Mouse (Mus musculus) C2C12 (cell line): Measurements from ENCODE around the gene Efnb2. TPM values are rescaled to one million over a fixed set of nuclear protein-coding genes. Genes with fewer than 3 reads are reported as not detected.

Experiments used
- H3K27me3 ChIP-seq: one replicate; pipeline ENCODE4 v1.6.1; 2011; ENCODE audit not compliant: control insufficient read depth, insufficient read depth, insufficient read length
- H3K36me3 ChIP-seq: one replicate; pipeline ENCODE4 v1.6.1; 2011; ENCODE audit not compliant: control insufficient read depth, insufficient read depth
- H3K4me3 ChIP-seq: one replicate; pipeline ENCODE4 v1.5.1; 2011; ENCODE audit warnings: mild to moderate bottlenecking, control low read depth; ENCODE audit not compliant: poor library complexity, insufficient read depth, severe bottlenecking
- H3K79me2 ChIP-seq: one replicate; pipeline ENCODE4 v1.6.1; 2011; ENCODE audit not compliant: control insufficient read depth, insufficient read depth
- H3K79me3 ChIP-seq: one replicate; pipeline ENCODE4 v1.6.1; 2011; ENCODE audit warnings: low read depth, control low read depth
- H3ac ChIP-seq: one replicate; pipeline ENCODE3; 2011; ENCODE audit warnings: low read depth; ENCODE audit not compliant: control insufficient read depth, insufficient read length
- CEBPB ChIP-seq: IDR thresholded peaks from one replicate; pipeline ENCODE4 v1.6.1; 2011; ENCODE audit warnings: low read depth, mild to moderate bottlenecking, control low read depth, moderate library complexity
- CTCF ChIP-seq: IDR thresholded peaks from one replicate; pipeline ENCODE4 v1.5.1; 2011; ENCODE audit not compliant: control insufficient read depth, insufficient read depth, insufficient read length
- FOSL1 ChIP-seq: IDR thresholded peaks from one replicate; pipeline ENCODE4 v1.8.0; 2011; ENCODE audit warnings: mild to moderate bottlenecking, low read length; ENCODE audit not compliant: poor library complexity, insufficient read depth, severe bottlenecking
- MAX ChIP-seq: IDR thresholded peaks from one replicate; pipeline ENCODE4 v1.6.1; 2011; ENCODE audit warnings: mild to moderate bottlenecking, control low read depth
- MYOD1 ChIP-seq: IDR thresholded peaks from one replicate; pipeline ENCODE4 v1.6.1; 2011; ENCODE audit warnings: low read depth; ENCODE audit not compliant: control insufficient read depth, insufficient read length
- MYOG ChIP-seq: IDR thresholded peaks from one replicate; pipeline ENCODE4 v1.6.1; 2011; ENCODE audit not compliant: control insufficient read depth, insufficient read length; ENCODE audit errors: extremely low read depth
- USF1 ChIP-seq: IDR thresholded peaks from one replicate; pipeline ENCODE4 v1.6.1; 2011; ENCODE audit warnings: low read depth, mild to moderate bottlenecking, control low read depth, moderate library complexity
- polyA plus RNA-seq: library from polyadenylated mRNA; unstranded; fragments of >200 nt; fragmentation: generic; extraction: Trizol; gene quantifications from one replicate; pipeline ENCODE4 v1.2.1, GENCODE M21; 2012; ENCODE audit warnings: missing spikeins

Efnb2 gene
- polyA plus RNA-seq, 1 experiment: 15.1 TPM

DNA sequence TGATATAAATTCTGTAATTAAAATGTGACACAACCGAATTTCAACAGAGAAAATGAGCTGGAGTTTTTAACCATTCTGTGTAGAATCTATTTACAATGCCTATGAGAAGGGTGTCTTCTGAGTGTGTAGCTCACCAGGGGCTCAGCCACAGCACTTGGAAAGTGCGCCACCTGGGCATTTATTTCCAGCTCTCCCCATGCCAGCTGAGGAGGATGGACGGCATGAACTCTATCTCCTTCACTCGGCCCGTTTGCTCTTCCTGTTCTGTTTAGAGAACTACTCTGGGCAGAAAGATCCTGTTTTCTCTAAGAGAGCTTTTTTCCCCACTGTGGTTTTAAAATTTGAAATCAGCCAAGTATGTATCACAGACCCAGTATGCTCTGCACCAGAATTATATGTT, 7.7 kb downstream of the Efnb2 start:
- no peak for TF ChIP-seq CEBPB
- TF ChIP-seq MYOD1: no peak
- TF ChIP-seq CTCF: no peak
- no peak for TF ChIP-seq USF1
- TF ChIP-seq MYOG: no peak
- no peak for TF ChIP-seq MAX
- no peak for TF ChIP-seq FOSL1
- peaks cover 59% of the 10 kb centered on the region for H3K36me3 ChIP-seq
- no peak overlapping the region for H3K4me3 ChIP-seq
- H3K79me2 ChIP-seq: peaks cover 100% of the 10 kb centered on the region
- peaks cover 96% of the 10 kb centered on the region for H3K79me3 ChIP-seq
- no peaks in the 10 kb centered on the region for H3K27me3 ChIP-seq
- H3ac ChIP-seq: no peak overlapping the region

- H3K27me3 ChIP-seq: no peaks in the 10 kb centered on the region
These were observed 8.7 kb downstream of the Efnb2 start for GRCm38 (mm10) chr8:8652388-8652787.

DNA sequence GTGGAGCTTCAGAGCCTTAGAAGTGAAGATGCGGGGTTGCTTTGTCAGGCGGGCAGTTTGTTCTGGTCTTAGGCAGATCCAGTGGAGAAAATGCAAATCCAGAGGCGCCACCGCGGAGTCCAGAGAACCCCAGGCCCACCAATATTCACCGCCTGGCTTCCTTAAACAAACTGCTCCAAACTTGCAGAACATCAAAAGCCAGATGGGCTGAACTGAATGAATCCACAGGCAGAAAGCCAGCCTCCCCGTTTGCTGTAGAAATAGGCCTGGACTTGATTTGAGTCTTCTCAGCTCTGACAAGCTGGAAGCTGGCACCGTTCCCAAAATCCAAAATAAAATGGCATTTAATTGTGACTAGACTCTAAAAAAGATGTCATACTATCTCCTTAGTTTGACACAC, 11.1 kb downstream of the Efnb2 start:
- Histone ChIP-seq H3K27me3 (no peaks in the 10 kb centered on the region), H3K79me3 (peaks cover 97% of the 10 kb centered on the region), H3K4me3 (no peak overlapping the region), H3ac (no peak overlapping the region), H3K79me2 (peaks cover 100% of the 10 kb centered on the region), H3K36me3 (peaks cover 51% of the 10 kb centered on the region)
- TF ChIP-seq MYOD1 (no peak), MYOG (no peak), CEBPB (no peak), USF1 (no peak), MAX (no peak), CTCF (no peak), FOSL1 (no peak)

More at GRCm38 (mm10) chr8:8652388-8652787, 8.7 kb downstream of the Efnb2 start:
- peaks cover 100% of the 10 kb centered on the region for H3K79me2 ChIP-seq
- peaks cover 64% of the 10 kb centered on the region for H3K36me3 ChIP-seq
- TF ChIP-seq FOSL1 (no peak), MYOG (no peak), CTCF (no peak), USF1 (no peak), MAX (no peak), MYOD1 (no peak), CEBPB (no peak)
- H3K79me3 ChIP-seq: peaks cover 96% of the 10 kb centered on the region
- no peak overlapping the region for H3K4me3 ChIP-seq
- no peak overlapping the region for H3ac ChIP-seq

DNA sequence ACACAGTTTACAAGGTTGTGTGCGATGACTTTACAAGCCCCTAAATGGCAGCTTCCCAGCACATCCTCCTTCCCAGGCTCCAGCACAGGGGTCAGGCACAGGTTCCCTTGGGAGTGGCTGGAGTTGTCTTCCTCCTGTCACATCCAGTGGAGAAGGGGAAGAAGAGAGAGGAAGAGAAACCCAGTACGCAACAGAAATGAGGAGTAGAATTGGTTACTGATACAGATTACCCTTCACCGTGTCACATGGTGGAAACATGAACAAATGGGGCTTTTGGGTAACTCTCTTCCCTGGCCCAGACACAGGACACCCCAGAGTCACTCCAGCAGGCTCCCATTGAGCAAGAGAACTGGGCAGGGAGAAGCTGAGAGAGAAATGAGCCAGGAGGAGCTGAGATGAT, 11.5 kb downstream of the Efnb2 start:
- peaks cover 100% of the 10 kb centered on the region for H3K79me2 ChIP-seq
- TF ChIP-seq MAX: no peak
- no peak for TF ChIP-seq CTCF
- TF ChIP-seq MYOD1: no peak
- TF ChIP-seq CEBPB: no peak
- no peak for TF ChIP-seq USF1
- TF ChIP-seq FOSL1: no peak
- TF ChIP-seq MYOG: no peak
- H3K36me3 ChIP-seq: peaks cover 47% of the 10 kb centered on the region
- no peaks in the 10 kb centered on the region for H3K27me3 ChIP-seq
- no peak overlapping the region for H3K4me3 ChIP-seq
- H3ac ChIP-seq: no peak overlapping the region
- peaks cover 97% of the 10 kb centered on the region for H3K79me3 ChIP-seq

GRCm38 (mm10) chr8:8648686-8649085, 12.4 kb downstream of the Efnb2 start:
- Histone ChIP-seq H3K79me3 (peaks cover 96% of the 10 kb centered on the region), H3K27me3 (no peaks in the 10 kb centered on the region), H3K36me3 (peaks cover 41% of the 10 kb centered on the region), H3K79me2 (peaks cover 100% of the 10 kb centered on the region), H3K4me3 (no peak overlapping the region), H3ac (no peak overlapping the region)
- TF ChIP-seq MAX: no peak
- no peak for TF ChIP-seq MYOG
- TF ChIP-seq CEBPB: no peak
- no peak for TF ChIP-seq USF1
- TF ChIP-seq FOSL1: no peak
- TF ChIP-seq MYOD1: no peak

GRCm38 (mm10) chr8:8647824-8648223, 13.2 kb downstream of the Efnb2 start:
- H3K79me3 ChIP-seq: peaks cover 97% of the 10 kb centered on the region
- TF ChIP-seq MYOD1 (peak; percentile 40), FOSL1 (no peak), CTCF (no peak), USF1 (no peak)
- H3K36me3 ChIP-seq: peaks cover 40% of the 10 kb centered on the region
- peaks cover 100% of the 10 kb centered on the region for H3K79me2 ChIP-seq
- H3K27me3 ChIP-seq: no peaks in the 10 kb centered on the region
- H3K4me3 ChIP-seq: no peak overlapping the region
- H3ac ChIP-seq: no peak overlapping the region
